Mouse (Mus musculus) intestine, embryonic 16.5 days (tissue): ENCODE data around the gene Tfpi. TPM values are rescaled to one million over a fixed set of nuclear protein-coding genes. Genes with fewer than 3 reads are reported as not detected.

ENCODE experiments used
- ATAC-seq: fragments of 200-750 bp; cut with Nextera tagmentation; 2 replicates; pipeline ENCODE4 v1.8.0; 2017; ENCODE audit warnings: moderate TSS enrichment, moderate library complexity
- H3K27ac ChIP-seq: fragments of 300-500 bp; sonication (generic); 2 replicates; pipeline ENCODE4 v1.5.1; 2014; ENCODE audit warnings: mild to moderate bottlenecking, low read length
- H3K27me3 ChIP-seq: fragments of 300-500 bp; sonication (generic); replicated peaks from 2 replicates; pipeline ENCODE4 v1.6.1; 2014; ENCODE audit warnings: low read length, control low read depth, mixed read lengths; ENCODE audit not compliant: control insufficient read depth, insufficient read depth
- H3K36me3 ChIP-seq: fragments of 300-500 bp; sonication (generic); 2 replicates; pipeline ENCODE4 v1.6.1; 2014; ENCODE audit warnings: low read length, control low read depth; ENCODE audit not compliant: control insufficient read depth, insufficient read depth
- H3K4me1 ChIP-seq: fragments of 300-500 bp; sonication (generic); 2 replicates; pipeline ENCODE4 v1.6.1; 2014; ENCODE audit warnings: low read length, control low read depth, mixed read lengths; ENCODE audit not compliant: control insufficient read depth, insufficient read depth
- H3K4me2 ChIP-seq: fragments of 300-500 bp; sonication (generic); 2 replicates; pipeline ENCODE4 v1.6.1; 2014; ENCODE audit warnings: low read depth, low read length, control low read depth
- H3K4me3 ChIP-seq: fragments of 300-500 bp; sonication (generic); 2 replicates; pipeline ENCODE4 v1.5.1; 2014; ENCODE audit warnings: mild to moderate bottlenecking, low read length
- H3K9ac ChIP-seq: fragments of 300-500 bp; sonication (generic); 2 replicates; pipeline ENCODE4 v1.6.1; 2014; ENCODE audit warnings: low read depth, low read length
- H3K9me3 ChIP-seq: fragments of 300-500 bp; sonication (generic); 2 replicates; pipeline ENCODE4 v1.6.1; 2016; ENCODE audit warnings: low read length, control low read depth; ENCODE audit not compliant: control insufficient read depth
- WGBS: fragments of 180-500 bp; shearing (Covaris S2); extraction: QIAGEN DNeasy Blood & Tissue Kit; methylation state at CpG from one replicate; pipeline ENCODE4 v1.1.7; 2014; 5-methylcytosine and 5-hydroxymethylcytosine counted together
- polyA plus RNA-seq: library from polyadenylated mRNA; unstranded; fragments of >200 nt; fragmentation: Nextera tagmentation; extraction: Ambion mirVana; gene quantifications from 2 replicates; pipeline ENCODE4 v1.2.1, GENCODE M21; 2015

Tfpi gene
- polyA plus RNA-seq, 1 experiment from 2014 or later = 39.3 TPM

- Histone ChIP-seq H3K36me3 (no peaks in the 10 kb centered on the region), H3K9ac (no peak overlapping the region), H3K4me2 (no peak overlapping the region), H3K27me3 (no peaks in the 10 kb centered on the region), H3K4me3 (no peak overlapping the region), H3K4me1 (no peaks in the 10 kb centered on the region), H3K27ac (no peak overlapping the region), H3K9me3 (no peaks in the 10 kb centered on the region)
- 72% methylated on average over 6 of the region's 6 CpGs for WGBS
- no peak for ATAC-seq
Measured at GRCm38 (mm10) chr2:84457221-84457620, 19.4 kb downstream of the Tfpi start.

DNA sequence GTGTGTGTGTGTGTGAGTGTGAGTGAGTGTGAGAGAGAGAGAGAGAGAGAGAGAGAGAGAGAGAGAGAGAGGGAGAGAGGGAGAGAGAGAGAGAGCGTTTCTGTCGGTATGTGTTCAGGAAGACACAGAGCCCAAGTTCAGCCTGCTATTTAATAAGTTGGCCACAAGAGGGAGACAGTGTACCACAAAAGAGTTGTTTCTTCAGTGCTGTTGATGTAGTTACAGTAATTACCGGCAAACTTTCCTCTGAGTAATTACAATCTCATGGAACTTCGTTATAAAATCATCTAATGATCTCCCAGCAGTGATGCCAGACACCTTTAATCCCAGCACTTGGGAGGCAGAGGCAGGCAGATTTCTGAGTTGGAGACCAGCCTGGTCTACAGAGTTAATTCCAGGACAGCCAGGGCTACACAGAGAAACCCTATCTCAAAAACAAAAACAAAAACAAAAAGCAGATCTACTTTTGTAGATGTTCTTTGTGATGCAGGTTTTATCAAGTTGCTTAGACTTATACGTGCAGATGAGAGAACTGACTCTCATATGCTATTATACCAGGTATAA is 21.3 kb downstream of the Tfpi start:
- no peak overlapping the region for H3K27ac ChIP-seq
- H3K4me3 ChIP-seq = no peak overlapping the region
- no peaks in the 10 kb centered on the region for H3K27me3 ChIP-seq
- H3K4me2 ChIP-seq = no peak overlapping the region
- no peak overlapping the region for H3K9ac ChIP-seq
- WGBS = 11% methylated on average over 5 of the region's 5 CpGs
- H3K4me1 ChIP-seq = no peaks in the 10 kb centered on the region
- ATAC-seq = peak; percentile 57; the same call in 1 of the 2 replicates
- no peaks in the 10 kb centered on the region for H3K36me3 ChIP-seq
- no peaks in the 10 kb centered on the region for H3K9me3 ChIP-seq

GRCm38 (mm10) chr2:84454551-84455235 is 21.9 kb downstream of the Tfpi start:
- ATAC-seq = peak; percentile 45; the same call in 1 of the 2 replicates
- H3K36me3 ChIP-seq = no peaks in the 10 kb centered on the region
- no peak overlapping the region for H3K27ac ChIP-seq
- H3K9ac ChIP-seq = no peak overlapping the region
- H3K4me2 ChIP-seq = no peak overlapping the region
- H3K4me3 ChIP-seq = no peak overlapping the region
- 61% methylated on average over 10 of the region's 10 CpGs for WGBS
- no peaks in the 10 kb centered on the region for H3K27me3 ChIP-seq
- no peaks in the 10 kb centered on the region for H3K9me3 ChIP-seq
- no peaks in the 10 kb centered on the region for H3K4me1 ChIP-seq

DNA sequence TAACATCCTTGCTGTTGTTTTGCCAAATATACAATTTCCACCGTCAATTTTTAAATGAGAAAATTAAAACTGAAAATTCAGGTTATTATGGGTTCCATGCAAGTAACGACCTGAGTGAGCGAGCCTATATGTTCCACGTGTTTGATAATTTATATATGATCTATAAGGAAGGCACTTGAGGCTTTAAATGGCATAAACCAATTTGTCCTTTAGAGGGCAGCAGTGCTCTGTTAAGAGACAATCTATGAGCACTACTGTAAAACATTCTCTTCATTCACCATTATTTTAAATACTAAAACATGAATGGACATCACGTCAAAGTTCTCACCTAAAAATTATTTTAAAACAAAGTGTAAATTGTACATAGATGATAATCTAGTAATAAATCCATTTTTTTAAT is 22.5 kb downstream of the Tfpi start:
- no peak overlapping the region for H3K4me2 ChIP-seq
- H3K27ac ChIP-seq = no peak overlapping the region
- H3K4me1 ChIP-seq = no peaks in the 10 kb centered on the region
- 15% methylated on average over 5 of the region's 5 CpGs for WGBS
- no peaks in the 10 kb centered on the region for H3K36me3 ChIP-seq
- peak; percentile 68; the same call in 1 of the 2 replicates for ATAC-seq
- no peaks in the 10 kb centered on the region for H3K9me3 ChIP-seq
- H3K9ac ChIP-seq = no peak overlapping the region
- H3K27me3 ChIP-seq = no peaks in the 10 kb centered on the region
- H3K4me3 ChIP-seq = no peak overlapping the region

DNA sequence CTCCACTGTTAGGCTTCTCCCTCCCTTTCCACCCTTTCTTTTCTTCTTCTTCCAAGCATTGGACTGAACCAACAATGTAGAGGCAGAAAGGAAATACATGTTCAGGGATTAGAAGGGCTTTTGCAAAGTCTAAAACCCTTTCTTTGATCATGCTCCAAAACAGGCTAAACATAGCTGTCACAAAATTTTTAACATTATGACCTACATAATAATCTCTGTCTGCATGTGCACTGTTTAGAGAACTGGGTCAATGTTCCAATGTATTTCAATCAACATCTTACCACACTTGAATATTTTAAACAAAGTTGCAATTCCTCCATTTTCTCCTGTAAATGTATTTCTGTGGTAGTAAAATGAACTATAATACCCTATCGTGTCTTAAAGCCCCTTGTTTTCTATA is 31.1 kb downstream of the Tfpi start:
- Histone ChIP-seq H3K4me2 (no peak overlapping the region), H3K27ac (no peak overlapping the region), H3K9me3 (no peaks in the 10 kb centered on the region), H3K36me3 (no peaks in the 10 kb centered on the region), H3K9ac (no peak overlapping the region), H3K27me3 (no peaks in the 10 kb centered on the region), H3K4me3 (no peak overlapping the region), H3K4me1 (no peaks in the 10 kb centered on the region)
- WGBS = 83% methylated on average over 1 of the region's 1 CpGs
- no peak for ATAC-seq

GRCm38 (mm10) chr2:84441940-84442339 is 34.6 kb downstream of the Tfpi start:
- Histone ChIP-seq H3K27me3 (no peaks in the 10 kb centered on the region), H3K4me3 (no peak overlapping the region), H3K4me2 (no peak overlapping the region), H3K27ac (no peak overlapping the region), H3K9ac (no peak overlapping the region), H3K4me1 (no peaks in the 10 kb centered on the region), H3K36me3 (no peaks in the 10 kb centered on the region), H3K9me3 (no peaks in the 10 kb centered on the region)
- 78% methylated on average over 5 of the region's 5 CpGs for WGBS
- ATAC-seq = no peak

- ATAC-seq = no peak
- Histone ChIP-seq H3K4me3 (no peak overlapping the region), H3K4me2 (no peak overlapping the region), H3K9ac (no peak overlapping the region), H3K4me1 (no peaks in the 10 kb centered on the region), H3K27me3 (no peaks in the 10 kb centered on the region), H3K9me3 (no peaks in the 10 kb centered on the region), H3K36me3 (no peaks in the 10 kb centered on the region), H3K27ac (no peak overlapping the region)
- 45% methylated on average over 11 of the region's 11 CpGs for WGBS
Measured at GRCm38 (mm10) chr2:84429724-84430123, 46.9 kb downstream of the Tfpi start.

DNA sequence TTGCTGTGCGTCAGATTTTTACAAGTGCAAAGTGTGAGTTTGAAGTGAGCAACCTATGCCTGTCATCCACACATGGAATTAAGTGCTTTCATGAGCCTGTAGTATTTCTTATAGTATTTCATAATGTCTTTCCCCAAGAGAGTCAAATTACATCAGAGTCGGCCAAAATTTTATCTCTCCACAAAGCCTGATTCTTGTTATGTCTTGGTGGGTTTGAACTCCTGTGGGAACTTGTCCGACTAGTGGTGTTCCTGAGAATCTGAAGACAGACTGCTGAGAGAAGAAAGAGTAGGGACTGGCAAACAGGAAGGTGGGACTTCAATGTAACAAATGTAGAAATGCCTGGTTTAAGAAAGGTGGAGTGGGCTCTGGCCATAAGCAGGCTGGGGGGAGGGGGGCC is 47.7 kb downstream of the Tfpi start:
- no peak overlapping the region for H3K9ac ChIP-seq
- ATAC-seq = no peak
- H3K4me3 ChIP-seq = no peak overlapping the region
- H3K9me3 ChIP-seq = no peaks in the 10 kb centered on the region
- no peaks in the 10 kb centered on the region for H3K36me3 ChIP-seq
- 48% methylated on average over 3 of the region's 3 CpGs for WGBS
- no peak overlapping the region for H3K27ac ChIP-seq
- H3K4me1 ChIP-seq = no peaks in the 10 kb centered on the region
- H3K4me2 ChIP-seq = no peak overlapping the region
- no peaks in the 10 kb centered on the region for H3K27me3 ChIP-seq

DNA sequence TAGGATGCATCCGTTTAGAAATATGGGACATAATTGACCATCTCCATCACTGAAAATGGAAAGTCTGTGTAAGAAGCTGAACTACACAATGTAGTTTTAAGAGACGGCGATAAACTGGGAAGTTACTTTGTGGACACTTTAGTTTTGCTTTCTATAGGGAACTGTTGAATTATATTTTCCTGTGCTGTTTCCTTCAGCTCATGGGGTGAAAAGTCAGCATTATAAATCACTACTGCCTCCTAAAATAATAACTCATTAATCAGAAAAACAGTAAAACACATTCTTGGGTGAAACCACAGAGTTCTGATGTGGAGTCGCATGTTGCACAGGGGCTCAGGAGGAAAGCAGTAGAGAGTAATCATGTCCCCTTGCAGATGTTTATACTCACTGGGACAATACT is 50.0 kb downstream of the Tfpi start:
- no peak overlapping the region for H3K9ac ChIP-seq
- no peaks in the 10 kb centered on the region for H3K27me3 ChIP-seq
- no peaks in the 10 kb centered on the region for H3K36me3 ChIP-seq
- H3K4me3 ChIP-seq = no peak overlapping the region
- H3K4me2 ChIP-seq = peak overlapping the region; percentile 22
- no peaks in the 10 kb centered on the region for H3K9me3 ChIP-seq
- H3K4me1 ChIP-seq = no peaks in the 10 kb centered on the region
- H3K27ac ChIP-seq = no peak overlapping the region
- no peak for ATAC-seq
- WGBS = 58% methylated on average over 4 of the region's 4 CpGs
